Mouse (Mus musculus) G1E (cell line): ENCODE results near the gene Atg2b.

Experiments used
- CTCF ChIP-seq: IDR thresholded peaks from 2 replicates; pipeline ENCODE4 v1.5.1; 2012; ENCODE audit warnings: low read depth, low read length, inconsistent platforms, mixed read lengths
- GATA1 ChIP-seq: IDR thresholded peaks from 2 replicates; pipeline ENCODE4 v1.6.1; 2012; ENCODE audit warnings: borderline replicate concordance, low read length, inconsistent platforms, mixed read lengths
- GATA2 ChIP-seq: IDR thresholded peaks from 2 replicates; pipeline ENCODE4 v1.6.1; 2012; ENCODE audit warnings: low read depth, low read length, inconsistent platforms, borderline replicate concordance
- POLR2AphosphoS5 ChIP-seq: IDR thresholded peaks from 2 replicates; pipeline ENCODE4 v1.6.1; 2012; ENCODE audit warnings: low read depth, low read length, inconsistent platforms; ENCODE audit not compliant: insufficient replicate concordance
- TAL1 ChIP-seq: conservative IDR thresholded peaks from 2 replicates; pipeline ENCODE4 v1.6.1; 2012; ENCODE audit warnings: low read depth, low read length, inconsistent platforms, mixed read lengths

- TF ChIP-seq CTCF (no peak), TAL1 (no peak), POLR2AphosphoS5 (no peak), GATA1 (no peak), GATA2 (no peak)
Measured at GRCm38 (mm10) chr12:105606881-105607280, 78.1 kb downstream of the Atg2b start.
